Mouse (Mus musculus) heart, adult 18-20 months (tissue): Measurements from ENCODE around the gene Adam19. TPM values are rescaled to one million over a fixed set of nuclear protein-coding genes. Genes with fewer than 3 reads are reported as not detected.
A peak's percentile ranks its signal among the peaks of the same experiment; 100 is the strongest.

ENCODE experiments used
- DNase-seq, 2 experiments: peaks; one replicate each; pipeline ENCODE4 v3.0.0; 2021 to 2022; ENCODE audit warnings: mixed read lengths in 1 of 2
- total RNA-seq, 2 experiments: library from RNA; stranded (reverse); gene quantifications; 2 replicates each; pipeline ENCODE4 v1.2.3; 2021

Gene Adam19
- total RNA-seq, 2 experiments from 2014 or later, result 48.1 to 54.5 TPM

- DNase-seq, result peak in 1 of 2 experiments; percentile 47
Observed at GRCm38 (mm10) chr11:46054911-46055895, 589 bp upstream of the Adam19 start.

GRCm38 (mm10) chr11:46056770-46057411 is 1.1 kb downstream of the Adam19 start:
- peak; percentile 60 to 78 for DNase-seq

DNA sequence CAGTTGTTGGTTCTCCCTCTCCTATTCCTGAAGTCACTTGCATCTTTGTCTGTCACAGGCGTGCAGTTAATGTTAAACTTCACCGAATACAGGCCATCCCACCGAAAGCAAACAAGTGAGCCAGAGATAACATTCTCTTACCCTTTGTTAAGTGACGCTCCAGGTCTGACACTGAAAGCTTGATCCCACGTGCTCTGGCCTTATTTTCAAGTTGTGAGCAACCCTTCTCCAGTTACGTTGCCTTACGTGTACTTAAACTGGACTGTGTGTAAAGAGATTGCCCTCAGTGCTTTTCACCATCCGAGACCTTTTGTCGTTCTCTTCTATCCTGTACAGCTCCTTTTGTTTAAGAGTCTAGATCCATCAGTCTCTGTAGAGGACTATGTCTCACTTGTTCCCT is 2.2 kb downstream of the Adam19 start:
- peak; percentile 36 to 67 for DNase-seq

- no peak for DNase-seq
Observed at GRCm38 (mm10) chr11:46058916-46059315, 3.1 kb downstream of the Adam19 start.

DNA sequence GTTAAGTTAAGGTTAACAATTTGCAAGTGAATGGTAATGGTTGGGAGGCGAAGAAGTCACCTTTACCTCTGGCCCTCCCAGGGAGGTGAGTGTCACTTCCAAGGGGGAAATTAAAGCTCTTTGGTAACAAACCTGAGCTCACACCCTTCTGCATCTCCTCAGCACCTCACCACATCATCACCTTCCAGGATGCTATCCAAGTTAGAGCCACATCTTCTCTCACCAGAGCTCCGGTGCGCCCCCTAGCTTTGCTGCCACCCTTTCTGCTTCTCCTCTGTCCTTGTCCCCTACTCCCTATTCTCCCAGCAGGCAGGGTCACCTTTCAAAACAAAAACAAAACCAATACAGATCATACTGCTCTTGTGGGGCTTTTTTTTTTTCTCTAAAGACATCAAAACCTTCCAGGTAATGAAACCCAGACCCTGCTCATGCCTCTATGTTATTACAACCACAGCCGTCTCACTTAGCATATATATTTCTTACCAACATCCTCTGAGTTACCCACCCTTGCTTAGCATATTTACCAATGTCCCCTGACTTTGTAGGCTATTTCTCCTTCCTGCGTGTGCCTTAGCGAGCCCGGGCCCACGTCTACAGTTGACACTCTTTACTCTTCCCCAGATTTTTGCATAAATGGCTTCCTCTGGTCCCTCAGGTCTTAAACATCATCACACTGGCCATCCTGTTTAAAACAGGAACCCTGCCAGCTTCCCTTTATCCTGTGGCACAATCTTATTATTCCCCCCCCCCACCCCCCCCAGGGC is 4.3 kb downstream of the Adam19 start:
- peak in 1 of 2 experiments; percentile 55 for DNase-seq

GRCm38 (mm10) chr11:46060651-46061020 is 4.8 kb downstream of the Adam19 start:
- DNase-seq, result no peak

DNA sequence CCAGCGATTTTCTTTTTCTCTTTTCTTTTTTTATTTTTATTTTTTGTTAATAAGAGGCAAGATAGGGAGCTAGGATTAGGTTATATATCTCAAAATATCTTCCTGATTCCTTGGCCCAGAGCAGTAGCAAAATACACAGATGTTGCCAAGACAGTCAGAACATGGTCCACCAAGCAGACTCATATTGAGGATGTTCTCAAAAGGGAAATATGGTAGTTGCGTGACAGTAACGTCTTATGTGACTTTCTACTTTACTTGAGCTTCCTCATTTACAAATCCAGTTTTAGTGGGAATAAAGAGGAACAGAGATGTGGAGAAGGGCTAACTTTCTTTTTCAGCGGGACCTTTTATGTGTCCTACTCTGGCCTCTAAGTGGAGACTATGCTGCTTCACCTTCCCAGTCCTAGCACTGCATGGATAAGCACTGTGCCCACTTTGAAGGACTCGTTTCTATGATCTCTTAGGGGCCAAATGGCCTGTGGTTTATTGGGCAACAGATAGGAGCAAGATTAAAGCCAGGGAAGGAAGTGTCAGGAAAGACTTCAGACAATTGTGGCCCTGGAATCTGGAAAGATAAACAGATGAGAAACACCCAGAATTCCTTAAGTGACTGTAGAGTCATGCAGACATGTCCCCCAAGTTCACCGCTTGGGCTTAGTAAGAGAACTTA is 6.1 kb downstream of the Adam19 start:
- DNase-seq, result peak in 1 of 2 experiments; percentile 45

GRCm38 (mm10) chr11:46062569-46062968 is 6.8 kb downstream of the Adam19 start:
- DNase-seq, result no peak

GRCm38 (mm10) chr11:46062993-46063731 is 7.4 kb downstream of the Adam19 start:
- DNase-seq, result peak; percentile 82 to 90

- peak; percentile 61 to 68 for DNase-seq
Observed at GRCm38 (mm10) chr11:46064767-46065166, 9.0 kb downstream of the Adam19 start.

DNA sequence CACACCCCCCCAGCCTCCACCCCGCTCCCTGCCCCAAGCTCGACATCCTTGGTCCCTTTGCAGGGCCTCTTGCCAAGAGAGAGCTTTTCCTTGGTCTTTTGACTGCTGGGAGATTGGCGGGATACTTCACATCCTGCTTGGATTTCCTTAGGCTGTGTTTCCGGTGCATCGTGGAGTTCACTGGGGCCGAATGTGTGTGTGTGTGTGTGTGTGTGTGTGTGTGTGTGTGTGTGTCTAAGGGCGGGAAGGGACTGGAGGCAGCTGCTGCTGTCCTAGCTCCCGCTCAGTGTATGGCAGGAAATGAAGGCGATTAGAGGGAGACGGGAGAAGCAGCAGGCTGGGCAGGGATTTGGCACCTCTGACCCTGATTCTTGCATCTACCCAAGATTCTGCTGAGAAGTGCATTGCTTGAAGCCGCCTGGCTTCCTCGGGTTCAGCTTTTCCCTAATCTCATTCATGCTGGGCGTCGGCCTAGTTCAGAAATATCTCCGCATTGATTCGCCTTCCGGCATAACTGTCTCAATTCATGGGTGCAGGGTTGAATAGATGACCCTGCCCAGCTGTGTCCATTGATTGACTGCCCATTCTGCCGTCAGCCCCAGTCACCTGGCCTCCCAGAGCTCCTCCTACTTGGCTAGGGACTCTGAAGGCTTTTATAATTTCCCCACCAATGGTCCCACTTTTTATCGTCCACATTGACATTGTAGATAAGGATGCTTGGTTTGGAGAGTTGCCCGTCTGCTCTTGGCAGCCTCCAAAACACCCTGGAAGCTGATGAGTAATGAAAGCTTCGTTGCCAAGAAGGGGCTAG is 9.6 kb downstream of the Adam19 start:
- peak; percentile 87 to 91 for DNase-seq

GRCm38 (mm10) chr11:46067371-46068060 is 11.7 kb downstream of the Adam19 start:
- no peak for DNase-seq

GRCm38 (mm10) chr11:46068756-46069407 is 13.1 kb downstream of the Adam19 start:
- peak; percentile 82 to 87 for DNase-seq

GRCm38 (mm10) chr11:46069408-46070003 is 13.7 kb downstream of the Adam19 start:
- peak; percentile 79 to 83 for DNase-seq

DNA sequence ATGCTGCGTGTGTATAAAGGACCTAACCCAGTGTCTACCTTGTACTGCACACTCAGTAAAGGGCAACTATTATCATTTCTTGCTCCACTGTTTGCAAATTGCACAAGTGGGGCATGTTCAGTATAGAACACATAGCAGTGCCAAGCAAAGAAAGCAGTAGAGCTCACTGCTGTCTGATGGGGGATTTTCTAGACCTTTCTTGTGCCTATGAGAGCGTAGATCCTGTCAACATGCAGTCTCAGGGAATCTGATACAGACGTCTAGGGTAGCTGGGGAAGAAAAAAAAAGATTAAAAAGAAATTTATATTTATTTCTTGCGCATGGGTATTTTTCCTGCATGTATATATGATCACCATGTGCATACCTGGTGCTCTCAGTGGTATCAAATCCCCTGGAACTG is 14.4 kb downstream of the Adam19 start:
- no peak for DNase-seq

- no peak for DNase-seq
Observed at GRCm38 (mm10) chr11:46070789-46071188, 15.0 kb downstream of the Adam19 start.

- peak in 1 of 2 experiments; percentile 49 for DNase-seq
Observed at GRCm38 (mm10) chr11:46072466-46073060, 16.8 kb downstream of the Adam19 start.
